Mouse (Mus musculus) R1 (cell line): Measurements from ENCODE around the gene Gm867.

Experiments
- DNase-seq: peaks from one replicate; pipeline ENCODE4 v3.0.0-alpha.2; 2018; ENCODE audit warnings: low read depth, low spot score

Gm867 gene

GRCm38 (mm10) chr10:75940520-75940919 lies at the start of gene Gm867:
TSS of gene Gm867 (minus strand) at chr10:75940672.
- DNase-seq = peak; percentile 46

- no peak for DNase-seq
Measured at GRCm38 (mm10) chr10:75979432-75979831, 39.0 kb upstream of the Gm867 start.

DNA sequence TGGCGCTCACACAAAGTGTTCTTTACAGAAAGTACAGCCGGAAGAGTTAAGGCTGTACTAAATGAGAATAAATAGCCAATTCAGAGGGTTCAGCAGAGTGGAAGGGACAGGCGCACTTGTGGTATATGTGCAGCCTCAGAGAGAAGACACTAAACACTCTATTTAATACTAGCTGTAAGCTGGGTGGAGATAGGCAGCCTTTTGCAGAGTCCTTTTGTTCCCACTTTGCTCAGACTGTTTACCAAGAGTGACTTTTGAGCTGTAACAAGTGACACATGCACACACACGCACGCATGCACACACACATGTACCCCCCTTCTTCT lies 38.3 kb upstream of the Gm867 start:
- no peak for DNase-seq

- no peak for DNase-seq
Measured at GRCm38 (mm10) chr10:75978119-75978834, 37.8 kb upstream of the Gm867 start.

DNA sequence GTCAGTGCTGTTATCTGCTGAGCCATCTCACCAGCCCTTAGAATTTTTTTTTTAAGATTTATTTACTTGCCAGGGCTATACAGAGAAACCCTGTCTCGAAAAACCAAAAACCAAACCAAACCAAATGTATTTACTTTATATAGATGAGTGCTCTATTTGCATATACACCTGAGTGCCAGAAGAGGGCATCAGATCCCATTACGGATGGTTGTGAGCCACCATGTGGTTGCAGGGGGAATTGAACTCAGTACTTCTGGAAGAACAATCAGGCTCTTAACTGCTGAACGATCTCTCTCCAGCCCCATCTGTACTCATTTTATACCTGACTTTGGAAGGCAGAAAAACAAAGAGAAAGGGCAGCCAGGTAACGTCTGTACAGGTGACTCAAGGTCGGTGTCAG lies 34.7 kb upstream of the Gm867 start:
- peak; percentile 87 for DNase-seq

GRCm38 (mm10) chr10:75973846-75974245 lies 33.4 kb upstream of the Gm867 start:
- no peak for DNase-seq

DNA sequence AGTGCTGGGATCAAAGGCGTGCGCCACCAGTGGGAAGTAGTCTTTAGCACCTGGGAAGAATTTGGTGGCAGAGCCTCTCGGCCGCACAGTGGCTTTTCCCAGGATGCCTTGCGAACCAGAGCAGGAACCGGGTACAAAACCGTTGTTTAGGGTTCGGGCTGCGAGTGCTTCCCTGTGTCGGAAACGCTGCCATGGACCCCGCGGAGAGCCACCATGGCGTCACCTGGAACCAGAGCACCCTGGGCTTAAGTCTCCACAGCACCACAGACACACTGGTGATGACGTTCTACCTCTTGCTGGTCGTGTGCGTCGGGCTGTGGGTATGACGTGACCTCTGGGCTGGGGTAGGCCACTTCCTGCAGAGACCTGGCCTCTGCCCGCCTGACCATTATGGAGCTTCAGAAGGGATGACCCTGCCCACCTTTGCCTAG lies 13.9 kb upstream of the Gm867 start, which contains the start of gene Gm5134:
Gene Gm5134 (plus strand): TSS at position 134 of the 431 bp plus-strand sequence.
- peak; percentile 71 for DNase-seq

GRCm38 (mm10) chr10:75951424-75952050 lies 11.1 kb upstream of the Gm867 start:
- DNase-seq = peak; percentile 70

- DNase-seq = no peak
Measured at GRCm38 (mm10) chr10:75950791-75951210, 10.3 kb upstream of the Gm867 start.

DNA sequence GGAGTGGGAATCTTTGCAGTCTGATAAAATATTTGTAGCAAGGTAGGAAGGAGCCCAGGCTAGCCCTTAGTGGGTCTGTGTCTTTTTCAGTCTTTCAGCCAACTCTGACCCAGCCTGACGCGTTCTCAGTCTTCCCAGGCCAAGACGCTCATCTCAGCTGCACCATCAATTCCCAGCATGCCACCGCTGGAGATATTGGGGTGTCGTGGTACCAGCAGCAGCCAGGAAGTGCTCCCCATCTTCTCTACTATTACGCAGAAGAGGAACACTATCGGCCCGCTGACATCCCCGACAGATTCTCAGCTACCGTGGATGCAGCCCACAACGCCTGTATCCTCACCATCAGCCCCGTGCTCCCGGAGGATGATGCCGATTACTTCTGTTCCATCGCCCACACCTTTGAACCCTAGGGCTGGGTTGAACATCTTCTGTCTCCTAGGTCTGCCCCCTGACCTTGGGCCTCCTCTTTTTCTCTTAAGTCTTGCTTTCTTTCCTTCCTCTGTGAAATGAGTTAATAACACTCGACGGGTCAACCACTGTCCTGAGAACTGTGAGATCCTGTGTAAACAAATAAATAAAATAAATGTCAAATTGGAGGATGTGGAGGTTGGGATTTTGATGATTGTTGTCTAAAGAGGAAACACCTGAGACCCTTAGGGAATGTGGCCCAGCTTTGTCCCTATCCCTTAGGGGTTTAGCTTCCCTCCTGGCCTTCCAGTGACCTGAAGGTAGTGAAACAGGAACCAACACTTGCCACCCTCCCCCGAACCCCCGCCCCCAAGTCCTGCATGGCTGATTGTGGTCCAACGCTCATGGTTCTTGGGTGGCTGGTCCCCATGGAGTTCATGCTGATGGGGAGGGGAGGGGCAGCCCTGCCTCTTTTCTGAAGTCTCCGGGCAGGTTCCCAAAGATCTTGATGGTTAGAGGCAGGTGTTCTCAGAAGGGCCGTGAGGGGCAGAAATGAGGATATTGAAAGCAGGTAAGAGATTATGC lies 8.9 kb upstream of the Gm867 start:
- no peak for DNase-seq

- DNase-seq = no peak
Measured at GRCm38 (mm10) chr10:75948079-75948478, 7.6 kb upstream of the Gm867 start.

GRCm38 (mm10) chr10:75945896-75946295 lies 5.4 kb upstream of the Gm867 start:
- peak; percentile 36 for DNase-seq

GRCm38 (mm10) chr10:75945213-75945612 lies 4.7 kb upstream of the Gm867 start:
- DNase-seq = no peak

GRCm38 (mm10) chr10:75944066-75944772 lies 3.7 kb upstream of the Gm867 start:
- peak; percentile 75 for DNase-seq

DNA sequence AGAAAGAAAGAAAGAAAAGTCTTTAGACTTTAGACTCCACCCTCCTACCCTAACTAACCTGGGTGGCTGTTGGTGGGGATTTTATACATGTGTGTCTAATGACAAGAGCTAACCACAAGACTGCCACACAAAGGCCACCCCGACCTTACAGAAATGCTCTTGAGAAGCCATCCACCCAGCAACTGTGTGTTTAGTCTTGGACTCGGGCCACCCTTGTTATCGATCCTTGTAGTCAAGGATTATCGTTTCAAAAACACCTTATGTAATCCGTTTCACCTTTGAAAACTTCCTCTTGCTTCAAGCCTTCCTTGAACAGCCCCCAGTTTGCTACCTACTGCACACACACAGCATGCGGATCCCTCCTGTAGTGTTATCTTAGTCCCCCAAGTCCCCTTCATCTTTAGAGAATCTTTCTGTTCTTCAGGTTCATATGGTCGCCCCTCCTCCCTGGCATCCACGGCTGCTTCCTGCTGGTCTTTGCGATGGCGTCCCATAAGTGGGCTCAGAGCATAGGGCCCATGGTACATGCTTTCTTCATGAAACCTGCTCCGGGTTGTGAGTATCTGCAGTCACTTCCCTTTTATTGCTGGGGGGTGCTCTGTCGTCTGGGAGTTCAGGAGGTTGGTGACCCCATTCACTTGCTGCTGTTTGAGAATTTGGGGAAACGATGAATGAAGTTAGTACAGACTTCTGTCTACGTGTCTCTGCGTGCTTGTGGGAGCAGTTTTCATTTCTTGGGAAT lies 2.4 kb upstream of the Gm867 start, which contains the start of gene Vpreb3:
Gene Vpreb3 (plus strand): TSS at position 322 of the 742 bp plus-strand sequence.
- DNase-seq = no peak

- peak; percentile 74 for DNase-seq
Measured at GRCm38 (mm10) chr10:75941042-75941824, 761 bp upstream of the Gm867 start.

DNA sequence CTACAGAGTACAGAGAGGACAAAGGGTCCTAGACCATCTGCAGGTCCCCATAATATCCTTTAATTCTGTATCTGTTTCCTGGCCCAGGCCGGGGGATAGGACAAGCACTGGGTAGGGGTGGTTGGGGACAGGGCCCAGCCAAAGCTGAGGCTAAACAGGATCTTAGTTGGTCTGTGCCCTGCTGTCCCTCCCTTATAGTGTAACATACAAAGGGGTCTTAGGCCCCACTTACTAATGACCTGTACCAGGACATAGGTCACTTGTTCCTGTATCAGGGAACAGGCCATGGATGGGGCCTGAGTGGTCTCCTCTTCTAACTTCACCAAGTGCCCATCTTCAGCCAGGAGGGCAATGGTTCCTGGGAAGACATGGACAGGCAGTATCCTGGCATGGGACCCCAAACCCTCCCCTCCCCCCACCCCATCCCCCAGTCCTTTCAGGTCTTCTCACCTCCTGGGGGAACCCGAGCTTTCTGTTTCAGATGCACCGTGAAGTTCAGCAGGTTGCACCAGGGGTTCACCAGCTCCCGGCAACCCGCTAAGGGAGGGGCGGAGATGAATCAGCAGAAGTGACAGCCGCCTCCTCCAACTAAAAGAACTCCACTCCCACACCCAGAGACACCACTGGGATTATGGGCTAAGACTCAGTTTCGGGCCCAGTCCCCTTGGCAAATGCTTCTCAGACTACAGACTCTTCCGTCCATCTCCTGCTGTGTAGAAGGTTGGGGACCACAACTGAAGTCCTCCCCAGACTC lies 814 bp downstream of the Gm867 start:
- DNase-seq = peak; percentile 87

GRCm38 (mm10) chr10:75937851-75938643 lies 2.4 kb downstream of the Gm867 start:
- peak; percentile 99 for DNase-seq
